Mouse (Mus musculus): Measurements from ENCODE around the gene Krt20.

Krt20 gene

GRCm38 (mm10) chr11:99437972-99438371 is at the start of gene Krt20:
Krt20 (minus strand) TSS chr11:99438150.
- peak; percentile 23 for DNase-seq

GRCm38 (mm10) chr11:99474981-99475380 is 37.0 kb upstream of the Krt20 start:
- DNase-seq, result no peak

GRCm38 (mm10) chr11:99473433-99473832 is 35.5 kb upstream of the Krt20 start:
- DNase-seq, result no peak

- no peak for DNase-seq
Measured at GRCm38 (mm10) chr11:99472405-99472804, 34.5 kb upstream of the Krt20 start.

- no peak for DNase-seq
Measured at GRCm38 (mm10) chr11:99471946-99472345, 34.0 kb upstream of the Krt20 start.

GRCm38 (mm10) chr11:99469228-99469627 is 31.3 kb upstream of the Krt20 start:
- no peak for DNase-seq

- DNase-seq, result no peak
Measured at GRCm38 (mm10) chr11:99468566-99468965, 30.6 kb upstream of the Krt20 start.

GRCm38 (mm10) chr11:99466316-99466715 is 28.4 kb upstream of the Krt20 start:
- DNase-seq, result no peak

GRCm38 (mm10) chr11:99464836-99465235 is 26.9 kb upstream of the Krt20 start:
- peak; percentile 78 for DNase-seq

GRCm38 (mm10) chr11:99463155-99463554 is 25.2 kb upstream of the Krt20 start:
- peak; percentile 63 for DNase-seq

- DNase-seq, result no peak
Measured at GRCm38 (mm10) chr11:99461736-99462135, 23.8 kb upstream of the Krt20 start.

GRCm38 (mm10) chr11:99458887-99459286 is 20.9 kb upstream of the Krt20 start:
- no peak for DNase-seq

GRCm38 (mm10) chr11:99454759-99455158 is 16.8 kb upstream of the Krt20 start:
- no peak for DNase-seq

GRCm38 (mm10) chr11:99454044-99454443 is 16.1 kb upstream of the Krt20 start:
- DNase-seq, result no peak

GRCm38 (mm10) chr11:99448769-99449168 is 10.8 kb upstream of the Krt20 start:
- no peak for DNase-seq

GRCm38 (mm10) chr11:99441220-99441619 is 3.3 kb upstream of the Krt20 start:
- no peak for DNase-seq

GRCm38 (mm10) chr11:99439465-99439864 is 1.5 kb upstream of the Krt20 start:
- DNase-seq, result no peak

- DNase-seq, result no peak
Measured at GRCm38 (mm10) chr11:99436625-99437024, 1.3 kb downstream of the Krt20 start.

GRCm38 (mm10) chr11:99430670-99431069 is 7.3 kb downstream of the Krt20 start:
- DNase-seq, result peak; percentile 12

GRCm38 (mm10) chr11:99422159-99422558 is 15.8 kb downstream of the Krt20 start, which contains the start of gene Krt12:
Krt12 (minus strand) TSS chr11:99422259.
- DNase-seq, result no peak

GRCm38 (mm10) chr11:99420586-99420985 is 17.4 kb downstream of the Krt20 start:
- no peak for DNase-seq

- no peak for DNase-seq
Measured at GRCm38 (mm10) chr11:99417819-99418218, 20.1 kb downstream of the Krt20 start.

- DNase-seq, result no peak
Measured at GRCm38 (mm10) chr11:99416902-99417301, 21.0 kb downstream of the Krt20 start.

- no peak for DNase-seq
Measured at GRCm38 (mm10) chr11:99414463-99415147, 23.3 kb downstream of the Krt20 start.

- DNase-seq, result peak; percentile 47
Measured at GRCm38 (mm10) chr11:99413247-99413646, 24.7 kb downstream of the Krt20 start.
